Mouse (Mus musculus): ENCODE results near the gene Ccr10.

GRCm38 (mm10) chr11:101154648-101155047 is 20.6 kb downstream of the Ccr10 start:
- TF ChIP-seq CTCF (IDR thresholded peaks at IDR 0.05; ENCODE audit: control insufficient read depth, insufficient read depth, insufficient read length) = no peak
- no peak for TF ChIP-seq MYOG (IDR thresholded peaks at IDR 0.05; ENCODE audit: control insufficient read depth, extremely low read depth, insufficient read length)
- TF ChIP-seq MAX (IDR thresholded peaks at IDR 0.05) = no peak
